Mouse (Mus musculus) heart, embryonic 13.5 days (tissue): ENCODE data around the gene Mbtd1. TPM values are rescaled to one million over a fixed set of nuclear protein-coding genes. Genes with fewer than 3 reads are reported as not detected.
A peak's percentile ranks its signal among the peaks of the same experiment; 100 is the strongest.

Experiments
- ATAC-seq: fragments of 200-750 bp; cut with Nextera tagmentation; 2 replicates; pipeline ENCODE4 v1.8.0; 2017; ENCODE audit warnings: moderate TSS enrichment; ENCODE audit not compliant: insufficient number of reproducible peaks, low FRiP score, low TSS enrichment; ENCODE audit errors: extremely low read depth
- H3K27ac ChIP-seq: fragments of 300-500 bp; sonication (generic); replicated peaks from 2 replicates; pipeline ENCODE4 v1.5.1; 2015; ENCODE audit warnings: moderate library complexity, mild to moderate bottlenecking, inconsistent platforms
- H3K27me3 ChIP-seq: fragments of 300-500 bp; sonication (generic); replicated peaks from 2 replicates; pipeline ENCODE4 v1.6.1; 2015; ENCODE audit warnings: mild to moderate bottlenecking, inconsistent platforms
- H3K36me3 ChIP-seq: fragments of 300-500 bp; sonication (generic); 2 replicates; pipeline ENCODE4 v1.6.1; 2015; ENCODE audit warnings: mild to moderate bottlenecking, inconsistent platforms
- H3K4me1 ChIP-seq: fragments of 300-500 bp; sonication (generic); 2 replicates; pipeline ENCODE4 v1.6.1; 2015; ENCODE audit warnings: inconsistent platforms
- H3K4me2 ChIP-seq: fragments of 300-500 bp; sonication (generic); 2 replicates; pipeline ENCODE4 v1.6.1; 2015; ENCODE audit warnings: inconsistent platforms, mild to moderate bottlenecking, moderate library complexity
- H3K4me3 ChIP-seq: fragments of 300-500 bp; sonication (generic); 2 replicates; pipeline ENCODE4 v1.5.1; 2015; ENCODE audit warnings: moderate library complexity, mild to moderate bottlenecking, inconsistent platforms
- H3K9ac ChIP-seq: fragments of 300-500 bp; sonication (generic); 2 replicates; pipeline ENCODE4 v1.6.1; 2015; ENCODE audit warnings: inconsistent platforms, mild to moderate bottlenecking, moderate library complexity
- H3K9me3 ChIP-seq: fragments of 300-500 bp; sonication (generic); 2 replicates; pipeline ENCODE4 v1.6.1; 2016; ENCODE audit warnings: inconsistent platforms
- WGBS: fragments of 180-500 bp; shearing (Covaris S2); methylation state at CpG from one replicate; pipeline ENCODE4 v1.1.7; 2015; ENCODE audit warnings: mixed read lengths; 5-methylcytosine and 5-hydroxymethylcytosine counted together
- polyA plus RNA-seq: library from polyadenylated mRNA; unstranded; fragments of >200 nt; fragmentation: Nextera tagmentation; extraction: Ambion mirVana; gene quantifications from 2 replicates; pipeline ENCODE4 v1.2.1, GENCODE M21; 2015

The Mbtd1 gene
- polyA plus RNA-seq, 1 experiment from 2014 or later = 17.5 TPM

DNA sequence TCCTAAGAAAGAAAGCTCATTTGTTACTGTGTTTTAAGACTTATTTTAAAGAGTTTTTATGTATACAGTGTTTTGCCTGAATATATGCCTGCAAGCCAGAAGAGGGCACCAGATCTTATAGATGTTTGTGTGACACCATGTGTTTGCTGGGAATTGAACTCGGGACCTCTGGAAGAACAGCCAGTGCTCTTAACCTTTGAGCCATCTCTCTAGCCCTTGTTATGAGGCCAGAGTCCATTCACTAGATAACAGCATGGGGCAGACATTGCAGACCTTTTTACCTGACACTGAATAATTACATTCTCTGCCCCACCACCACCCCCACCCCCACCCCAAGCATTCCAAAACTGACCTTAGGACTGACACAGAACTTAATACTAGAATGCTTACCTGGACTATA is 64.4 kb downstream of the Mbtd1 start:
- Histone ChIP-seq H3K4me1 (peaks cover 26% of the 10 kb centered on the region), H3K27ac (no peak overlapping the region), H3K27me3 (no peaks in the 10 kb centered on the region), H3K36me3 (peaks cover 72% of the 10 kb centered on the region), H3K4me3 (no peak overlapping the region), H3K4me2 (no peak overlapping the region), H3K9me3 (no peaks in the 10 kb centered on the region), H3K9ac (no peak overlapping the region)
- no peak for ATAC-seq
- 86% methylated on average over 1 of the region's 1 CpGs for WGBS

DNA sequence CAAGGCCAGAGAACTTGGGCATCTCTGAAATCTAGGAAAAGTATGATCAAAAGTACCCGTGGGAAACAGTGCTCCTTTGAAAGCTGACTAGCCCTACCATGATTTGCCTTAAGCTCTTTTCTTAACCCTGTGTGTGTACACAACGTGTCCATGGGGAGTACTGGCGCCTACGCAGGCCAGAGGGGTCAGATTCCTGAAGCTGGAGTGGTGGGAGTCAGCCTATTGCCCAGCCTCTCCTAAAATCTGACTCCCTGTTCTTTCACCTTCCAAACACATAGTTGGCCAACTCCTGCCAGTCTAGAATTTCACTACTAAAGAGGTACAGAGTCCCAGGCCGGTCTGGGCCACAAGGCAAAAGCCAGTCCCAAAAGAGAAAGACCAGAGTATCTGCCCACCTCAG is 66.7 kb downstream of the Mbtd1 start:
- Histone ChIP-seq H3K9me3 (no peaks in the 10 kb centered on the region), H3K4me2 (no peak overlapping the region), H3K4me1 (peaks cover 36% of the 10 kb centered on the region), H3K4me3 (no peak overlapping the region), H3K9ac (no peak overlapping the region), H3K27me3 (no peaks in the 10 kb centered on the region), H3K27ac (no peak overlapping the region), H3K36me3 (peaks cover 63% of the 10 kb centered on the region)
- 77% methylated on average over 5 of the region's 5 CpGs for WGBS
- no peak for ATAC-seq

DNA sequence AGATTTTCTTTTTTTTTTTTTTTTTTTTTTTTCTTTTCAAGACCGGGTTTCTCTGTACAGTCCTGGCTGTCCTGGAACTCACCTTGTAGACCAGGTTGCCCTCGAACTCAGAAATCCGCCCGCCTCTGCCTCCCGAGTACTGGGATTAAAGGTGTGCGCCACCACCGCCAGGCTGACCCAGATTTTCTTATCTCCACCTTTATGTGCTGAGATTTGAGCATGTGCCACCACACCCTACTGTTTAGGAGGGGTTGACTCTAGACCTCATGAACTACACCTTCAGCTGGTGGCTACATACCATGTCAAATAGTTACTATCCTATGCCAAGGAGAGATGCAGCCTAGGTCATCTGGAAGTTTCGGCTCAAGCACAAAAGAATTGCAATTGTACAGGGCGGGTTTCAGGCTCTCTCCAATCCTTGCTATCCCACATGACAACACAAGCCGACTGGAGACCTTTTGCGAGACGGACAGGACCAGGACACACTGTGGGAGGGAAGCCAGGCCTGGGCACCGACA is 69.1 kb downstream of the Mbtd1 start:
- peaks cover 68% of the 10 kb centered on the region for H3K36me3 ChIP-seq
- peaks cover 36% of the 10 kb centered on the region for H3K4me1 ChIP-seq
- 35% methylated on average over 13 of the region's 13 CpGs for WGBS

GRCm38 (mm10) chr11:93955256-93956150 is 69.9 kb downstream of the Mbtd1 start:
- WGBS = under 1% methylated on average over 67 of the region's 67 CpGs
- Histone ChIP-seq H3K4me2 (peak overlapping the region; percentile 86), H3K4me1 (peaks cover 36% of the 10 kb centered on the region), H3K36me3 (peaks cover 68% of the 10 kb centered on the region), H3K4me3 (peak overlapping the region; percentile 71), H3K27ac (peak overlapping the region; percentile 94), H3K9ac (peak overlapping the region; percentile 87), H3K27me3 (no peaks in the 10 kb centered on the region), H3K9me3 (no peaks in the 10 kb centered on the region)
- ATAC-seq = peak; percentile 91

More for the DNA sequence above, 69.1 kb downstream of the Mbtd1 start:
- no peaks in the 10 kb centered on the region for H3K27me3 ChIP-seq
- no peak for ATAC-seq
- peak overlapping the region; percentile 71 for H3K4me3 ChIP-seq
- H3K9me3 ChIP-seq = no peaks in the 10 kb centered on the region
- peak overlapping the region; percentile 87 for H3K9ac ChIP-seq
- peak overlapping the region; percentile 86 for H3K4me2 ChIP-seq
- H3K27ac ChIP-seq = peak overlapping the region; percentile 94

DNA sequence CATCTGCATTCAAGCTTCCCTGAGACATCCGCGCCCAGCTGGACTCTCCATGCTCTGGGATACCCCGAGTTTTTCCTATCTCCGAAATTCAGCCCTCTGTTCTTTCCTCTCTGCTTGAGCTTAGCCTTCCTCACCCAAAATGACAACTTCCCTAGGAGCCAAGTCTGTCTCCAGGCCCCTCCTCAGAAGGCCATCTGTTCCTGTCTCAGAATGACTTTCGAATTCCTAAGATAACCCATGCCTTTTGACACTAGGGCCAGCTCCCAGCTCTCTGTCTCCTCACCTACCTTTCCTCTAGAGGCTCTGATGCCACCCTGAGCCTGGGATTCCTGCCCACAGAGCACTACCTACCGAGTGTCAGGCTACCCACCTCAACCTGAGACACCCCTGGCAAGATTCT is 70.5 kb downstream of the Mbtd1 start, which contains the start of gene Nme2:
TSS of gene Nme2 (minus strand) at position 101 of the 400 bp plus-strand sequence.
- under 1% methylated on average over 6 of the region's 6 CpGs for WGBS
- Histone ChIP-seq H3K9me3 (no peaks in the 10 kb centered on the region), H3K36me3 (peaks cover 68% of the 10 kb centered on the region), H3K4me3 (peak within 1 kb of the TSS; percentile 71), H3K27ac (peak within 1 kb of the TSS; percentile 94), H3K9ac (peak within 1 kb of the TSS; percentile 87), H3K27me3 (no peaks in the 10 kb centered on the region), H3K4me2 (peak within 1 kb of the TSS; percentile 86), H3K4me1 (peaks cover 36% of the 10 kb centered on the region)
- no peak for ATAC-seq

DNA sequence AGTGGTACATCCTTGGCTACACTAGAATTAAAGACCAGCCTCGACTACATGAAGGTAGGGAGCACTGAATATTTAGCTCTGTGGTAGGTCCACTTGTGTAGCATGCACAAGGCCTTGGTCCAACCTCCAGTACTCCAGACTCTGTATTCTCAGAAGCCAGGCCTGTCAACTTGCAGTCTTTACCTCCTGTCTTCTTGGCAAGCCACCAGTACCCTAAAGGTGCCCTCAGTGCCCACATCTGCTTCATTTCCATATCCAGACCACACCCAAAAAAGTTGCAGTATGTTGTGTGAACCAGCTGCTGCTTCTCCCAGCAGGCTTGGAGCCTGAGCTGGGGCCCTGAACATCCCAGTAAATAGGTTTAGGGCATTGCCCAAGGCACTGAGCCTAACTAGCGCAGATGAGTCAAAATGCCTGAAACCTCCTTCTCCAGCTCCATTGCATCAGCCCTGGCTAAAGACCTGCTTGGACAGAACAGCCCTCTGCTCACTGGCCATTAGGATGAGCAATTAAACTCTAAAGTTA is 71.4 kb downstream of the Mbtd1 start:
- no peak overlapping the region for H3K27ac ChIP-seq
- 90% methylated on average over 2 of the region's 2 CpGs for WGBS
- H3K4me2 ChIP-seq = no peak overlapping the region
- H3K27me3 ChIP-seq = no peaks in the 10 kb centered on the region
- H3K9ac ChIP-seq = no peak overlapping the region
- peaks cover 36% of the 10 kb centered on the region for H3K4me1 ChIP-seq
- peaks cover 67% of the 10 kb centered on the region for H3K36me3 ChIP-seq
- no peak for ATAC-seq
- H3K4me3 ChIP-seq = no peak overlapping the region
- no peaks in the 10 kb centered on the region for H3K9me3 ChIP-seq

GRCm38 (mm10) chr11:93957746-93958145 is 72.1 kb downstream of the Mbtd1 start:
- Histone ChIP-seq H3K27ac (no peak overlapping the region), H3K9me3 (no peaks in the 10 kb centered on the region), H3K4me1 (peaks cover 29% of the 10 kb centered on the region), H3K9ac (no peak overlapping the region), H3K4me3 (no peak overlapping the region), H3K27me3 (no peaks in the 10 kb centered on the region), H3K36me3 (peaks cover 67% of the 10 kb centered on the region), H3K4me2 (no peak overlapping the region)
- 65% methylated on average over 4 of the region's 4 CpGs for WGBS
- no peak for ATAC-seq

GRCm38 (mm10) chr11:93961482-93961881 is 75.8 kb downstream of the Mbtd1 start:
- no peaks in the 10 kb centered on the region for H3K27me3 ChIP-seq
- peaks cover 86% of the 10 kb centered on the region for H3K36me3 ChIP-seq
- peaks cover 6% of the 10 kb centered on the region for H3K4me1 ChIP-seq
- H3K9me3 ChIP-seq = no peaks in the 10 kb centered on the region
- ATAC-seq = no peak
- no peak overlapping the region for H3K27ac ChIP-seq
- H3K4me3 ChIP-seq = no peak overlapping the region
- 87% methylated on average over 6 of the region's 6 CpGs for WGBS
- H3K4me2 ChIP-seq = no peak overlapping the region
- no peak overlapping the region for H3K9ac ChIP-seq

- H3K4me2 ChIP-seq = no peak overlapping the region
- no peak overlapping the region for H3K4me3 ChIP-seq
- WGBS = 87% methylated on average over 4 of the region's 4 CpGs
- no peak overlapping the region for H3K9ac ChIP-seq
- peaks cover 81% of the 10 kb centered on the region for H3K36me3 ChIP-seq
- H3K4me1 ChIP-seq = peaks cover 12% of the 10 kb centered on the region
- H3K27me3 ChIP-seq = no peaks in the 10 kb centered on the region
- H3K27ac ChIP-seq = no peak overlapping the region
- no peak for ATAC-seq
- H3K9me3 ChIP-seq = no peaks in the 10 kb centered on the region
These were observed 77.4 kb downstream of the Mbtd1 start for GRCm38 (mm10) chr11:93963013-93963412.

DNA sequence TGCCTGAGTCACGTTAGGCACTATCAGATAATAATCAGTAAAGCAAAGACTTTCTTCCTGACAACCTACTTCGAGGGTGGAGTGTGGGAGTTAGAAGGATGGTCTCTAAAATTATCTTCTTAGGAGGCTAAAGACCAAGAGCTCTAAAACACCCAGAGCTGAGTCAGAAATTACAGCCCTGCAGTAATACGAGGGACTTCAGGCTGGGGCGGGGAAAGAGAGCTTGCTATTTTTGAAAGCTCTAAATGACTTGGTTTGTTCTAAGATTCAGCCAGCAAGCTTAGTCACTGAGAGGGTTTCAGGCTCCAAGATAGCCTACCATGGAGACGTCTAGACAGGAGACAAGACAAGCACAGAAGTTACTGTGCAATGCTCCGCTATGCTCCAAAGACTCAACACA is 79.7 kb downstream of the Mbtd1 start:
- H3K4me3 ChIP-seq = no peak overlapping the region
- no peak overlapping the region for H3K27ac ChIP-seq
- peaks cover 21% of the 10 kb centered on the region for H3K4me1 ChIP-seq
- H3K27me3 ChIP-seq = no peaks in the 10 kb centered on the region
- H3K36me3 ChIP-seq = peaks cover 57% of the 10 kb centered on the region
- no peak for ATAC-seq
- H3K4me2 ChIP-seq = no peak overlapping the region
- no peaks in the 10 kb centered on the region for H3K9me3 ChIP-seq
- 80% methylated on average over 6 of the region's 6 CpGs for WGBS
- H3K9ac ChIP-seq = no peak overlapping the region

DNA sequence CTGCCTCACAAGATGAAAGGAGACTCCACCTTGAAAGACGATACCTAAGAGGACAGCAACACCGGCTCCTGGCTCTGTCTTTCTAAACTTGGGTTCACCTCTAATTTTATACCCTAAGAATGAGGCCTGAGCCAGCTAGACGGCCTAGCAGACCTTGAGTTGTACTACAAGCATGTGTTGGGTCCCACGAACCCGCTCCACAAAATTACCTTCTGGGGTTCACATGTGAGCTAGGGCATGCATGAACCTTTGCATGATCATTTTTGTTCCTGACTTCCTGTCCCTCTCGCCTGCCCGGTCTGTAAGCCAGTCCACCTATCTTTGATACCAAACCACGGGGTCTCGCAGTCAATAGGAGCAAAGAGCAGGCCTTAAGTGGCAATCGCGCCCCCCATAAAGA is 81.7 kb downstream of the Mbtd1 start:
- H3K9ac ChIP-seq = peak overlapping the region; percentile 83
- H3K4me3 ChIP-seq = peak overlapping the region; percentile 72
- no peaks in the 10 kb centered on the region for H3K9me3 ChIP-seq
- peak overlapping the region; percentile 89 for H3K4me2 ChIP-seq
- H3K36me3 ChIP-seq = peaks cover 39% of the 10 kb centered on the region
- peak overlapping the region; percentile 80 for H3K27ac ChIP-seq
- H3K4me1 ChIP-seq = peaks cover 21% of the 10 kb centered on the region
- no peaks in the 10 kb centered on the region for H3K27me3 ChIP-seq
- ATAC-seq = no peak
- 2% methylated on average over 11 of the region's 11 CpGs for WGBS
